Mouse (Mus musculus) cortical plate, adult 2 months (tissue): Measurements from ENCODE around the gene Cyp26a1.

Experiments
- CTCF ChIP-seq: fragments of 200-500 bp; IDR thresholded peaks from 2 replicates; pipeline ENCODE4 v1.5.1; 2011; ENCODE audit warnings: mild to moderate bottlenecking, control low read depth, low read length; ENCODE audit not compliant: insufficient read depth; ENCODE audit errors: extremely low read depth
- POLR2A ChIP-seq: fragments of 200-500 bp; IDR thresholded peaks from 2 replicates; pipeline ENCODE4 v1.6.1; 2011; ENCODE audit warnings: mild to moderate bottlenecking, low read length, control low read depth; ENCODE audit not compliant: insufficient read depth; ENCODE audit errors: extremely low read depth

- no peak for TF ChIP-seq POLR2A
- TF ChIP-seq CTCF = no peak
These were observed 29.0 kb downstream of the Cyp26a1 start for GRCm38 (mm10) chr19:37726585-37726984.
